Mouse (Mus musculus) activated CD4-positive, CD25-positive, alpha-beta regulatory T cell, adult 4 months (primary cell): ENCODE results near the gene Arhgap35. TPM values are rescaled to one million over a fixed set of nuclear protein-coding genes. Genes with fewer than 3 reads are reported as not detected.
"Not testable (repeated sequence)": the region's sequence is repeated elsewhere in the genome, so short reads cannot be mapped to it uniquely, and the experiment has no call there.

Source experiments
- ATAC-seq: one replicate; pipeline ENCODE4 v1.8.0; 2017
- polyA plus RNA-seq, 2 experiments: library from polyadenylated mRNA; unstranded; fragments of 100-300 nt; shearing (Covaris generic); gene quantifications; one replicate each; pipeline ENCODE4 v1.2.1; 2017

The Arhgap35 gene
- polyA plus RNA-seq: 1 to 10 TPM; 2.1 to 2.2 TPM

DNA sequence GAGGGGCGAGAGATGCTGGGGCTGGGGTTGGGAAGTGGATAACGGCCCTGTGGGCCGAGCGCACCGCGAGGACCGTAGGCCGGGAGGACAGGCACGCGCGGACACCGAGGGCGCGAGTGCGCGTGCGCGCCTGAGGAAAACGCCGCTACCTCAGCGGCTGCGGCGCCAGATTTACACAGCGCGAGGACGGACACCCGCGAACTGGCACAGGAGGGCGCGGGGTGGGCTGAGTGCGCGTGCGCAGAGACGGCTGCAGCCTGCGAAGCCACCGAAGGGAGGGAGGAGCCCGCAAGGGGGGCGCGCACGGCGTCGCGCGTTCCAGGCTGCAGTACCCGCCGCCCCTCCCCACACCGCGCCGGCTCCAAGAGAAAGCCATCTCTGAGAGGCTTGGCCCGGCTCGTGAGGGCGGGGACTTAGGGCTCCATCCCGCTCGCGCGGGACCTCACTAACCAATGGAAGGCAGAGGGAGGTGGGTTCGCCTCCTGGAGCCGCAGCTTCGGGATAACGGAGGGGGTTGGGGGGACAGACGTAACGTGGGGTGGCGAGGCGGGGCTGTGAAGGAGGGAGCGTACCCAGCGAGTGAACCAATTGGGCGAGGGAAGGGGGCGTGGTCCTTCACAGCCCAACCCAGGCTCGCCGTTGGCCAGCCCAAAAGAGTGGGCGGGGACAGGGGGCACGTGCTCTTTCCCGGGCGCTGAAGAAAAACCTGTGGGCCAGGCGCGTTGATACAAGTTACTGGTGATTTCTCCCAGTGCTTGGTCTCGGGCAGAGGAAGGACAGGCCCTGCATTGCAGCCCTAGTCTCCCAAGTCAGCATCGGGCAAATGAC lies at the start of gene Arhgap35:
TSS of gene Arhgap35 (minus strand) at position 106 of the 828 bp plus-strand sequence.
- peak; percentile 80 for ATAC-seq

- peak; percentile 41 for ATAC-seq
Observed at GRCm38 (mm10) chr7:16644260-16644659, 29.5 kb upstream of the Arhgap35 start.

DNA sequence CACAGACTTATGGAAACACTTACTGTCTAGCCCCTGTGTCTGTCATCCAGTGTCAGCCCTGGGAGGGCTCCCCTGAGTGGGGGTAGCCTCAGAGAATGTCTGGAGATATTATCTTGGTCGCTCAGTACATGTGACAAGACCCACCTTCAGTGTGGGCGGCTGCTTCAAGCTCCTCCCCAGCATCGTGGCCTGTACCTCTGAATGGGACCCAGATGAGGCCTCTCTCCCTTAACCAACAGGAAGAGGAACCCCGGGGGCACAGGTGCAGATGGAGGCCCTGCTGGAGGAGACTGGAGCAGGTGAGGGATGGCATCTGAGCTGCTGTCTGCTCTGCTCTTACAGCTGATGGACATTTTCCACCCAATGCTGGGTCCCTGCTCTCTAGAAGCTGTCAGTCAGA lies 28.3 kb upstream of the Arhgap35 start:
- ATAC-seq: peak; percentile 85

DNA sequence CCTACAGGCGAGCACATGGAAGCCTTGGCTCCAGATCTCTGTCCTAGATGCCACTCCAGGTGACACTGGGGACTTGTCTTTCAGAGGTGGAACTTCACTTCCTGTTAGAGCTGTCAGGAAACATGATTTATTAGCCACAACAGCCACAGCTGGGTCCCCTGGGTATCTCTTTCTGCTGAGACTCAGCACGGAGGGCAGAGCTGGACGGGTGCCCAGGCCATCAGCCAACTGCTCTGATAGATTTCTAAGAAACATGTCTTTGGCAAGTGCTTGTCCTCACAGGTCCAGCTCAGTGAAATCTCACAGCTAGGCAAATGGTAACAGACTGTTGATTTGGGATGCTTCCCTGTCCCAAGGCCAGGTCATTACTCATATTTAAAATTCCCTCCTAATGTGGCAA lies 24.2 kb upstream of the Arhgap35 start:
- no peak for ATAC-seq

GRCm38 (mm10) chr7:16635116-16635515 lies 20.3 kb upstream of the Arhgap35 start:
- ATAC-seq: no peak

DNA sequence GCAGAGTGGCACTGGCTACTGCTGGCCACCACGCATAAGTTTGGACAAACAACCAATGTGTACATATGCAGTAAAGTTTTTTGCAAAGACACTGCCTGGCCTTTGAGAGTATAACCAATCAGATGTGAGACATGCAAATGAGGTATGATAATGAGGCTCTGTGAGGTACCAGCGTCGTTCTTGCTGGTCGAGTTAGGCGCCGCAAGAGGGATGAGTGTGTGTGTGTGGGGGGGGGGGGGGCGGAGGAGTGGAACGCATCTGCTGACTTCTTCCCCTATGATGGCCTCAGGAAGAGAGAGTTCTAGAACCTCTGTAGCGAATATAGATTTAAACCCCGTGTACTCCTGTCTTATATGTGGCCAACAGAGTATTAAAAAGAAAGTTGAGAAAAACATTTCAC lies 19.1 kb upstream of the Arhgap35 start:
- peak; percentile 86 for ATAC-seq

DNA sequence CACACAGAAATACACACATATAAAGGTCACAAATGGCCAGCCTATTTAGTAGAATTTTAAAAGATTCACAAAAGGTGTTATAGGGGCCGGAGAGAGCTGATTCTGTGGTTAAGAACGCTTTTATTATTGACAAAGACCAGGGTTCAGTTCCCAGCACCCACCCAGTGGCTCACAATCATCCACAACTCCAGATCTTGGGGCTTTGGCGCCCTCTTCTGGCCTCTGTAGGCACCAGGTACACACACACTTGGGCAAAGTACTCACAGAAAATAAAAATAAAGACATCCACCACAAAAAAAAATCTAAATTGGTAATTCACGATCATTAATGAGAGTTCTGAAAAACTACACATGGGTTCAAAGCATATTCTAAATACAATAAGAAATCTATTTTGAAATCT lies 17.1 kb upstream of the Arhgap35 start:
- ATAC-seq: no peak

GRCm38 (mm10) chr7:16631025-16631424 lies 16.2 kb upstream of the Arhgap35 start:
- no peak for ATAC-seq

DNA sequence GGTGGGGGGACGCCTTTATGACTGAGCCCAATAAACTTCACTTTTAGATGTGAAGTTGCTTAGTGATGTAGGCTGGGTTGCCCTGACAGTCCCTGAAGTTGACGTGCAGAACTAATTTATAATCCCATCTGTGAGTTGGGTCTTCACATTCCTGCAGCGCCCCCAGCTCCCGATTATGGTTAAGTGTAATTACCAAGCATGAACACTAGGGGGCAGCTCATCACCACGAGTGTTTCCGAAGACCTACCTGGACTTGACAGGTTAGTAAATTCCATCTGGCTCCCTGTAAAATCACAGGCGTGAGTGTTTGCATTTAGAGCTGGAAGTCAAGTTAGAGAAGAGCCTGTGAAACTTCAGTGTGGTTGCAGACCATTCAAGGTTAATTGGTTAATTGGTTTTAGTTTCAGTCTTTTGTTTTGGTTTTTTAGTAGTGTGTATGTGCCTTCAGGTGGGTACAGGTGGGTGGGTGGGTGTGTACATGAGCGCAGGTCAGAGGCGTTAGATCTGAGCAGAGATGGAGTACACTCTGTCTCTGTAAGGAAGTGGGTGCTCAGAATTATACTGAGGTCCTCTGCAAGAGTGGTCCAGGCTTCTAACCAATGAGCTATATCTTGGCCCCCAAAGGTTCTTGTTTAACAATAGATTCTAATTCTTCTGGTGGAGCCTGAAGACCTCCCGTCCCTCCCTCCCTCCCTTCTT lies 15.0 kb upstream of the Arhgap35 start:
- ATAC-seq: no peak

GRCm38 (mm10) chr7:16628096-16628771 lies 13.4 kb upstream of the Arhgap35 start:
- ATAC-seq: peak; percentile 72

- ATAC-seq: no peak
Observed at GRCm38 (mm10) chr7:16623687-16624086, 8.9 kb upstream of the Arhgap35 start.

- ATAC-seq: no peak
Observed at GRCm38 (mm10) chr7:16623131-16623530, 8.3 kb upstream of the Arhgap35 start.

- ATAC-seq: no peak
Observed at GRCm38 (mm10) chr7:16621066-16621622, 6.4 kb upstream of the Arhgap35 start.

GRCm38 (mm10) chr7:16618661-16619211 lies 3.9 kb upstream of the Arhgap35 start:
- no peak for ATAC-seq

DNA sequence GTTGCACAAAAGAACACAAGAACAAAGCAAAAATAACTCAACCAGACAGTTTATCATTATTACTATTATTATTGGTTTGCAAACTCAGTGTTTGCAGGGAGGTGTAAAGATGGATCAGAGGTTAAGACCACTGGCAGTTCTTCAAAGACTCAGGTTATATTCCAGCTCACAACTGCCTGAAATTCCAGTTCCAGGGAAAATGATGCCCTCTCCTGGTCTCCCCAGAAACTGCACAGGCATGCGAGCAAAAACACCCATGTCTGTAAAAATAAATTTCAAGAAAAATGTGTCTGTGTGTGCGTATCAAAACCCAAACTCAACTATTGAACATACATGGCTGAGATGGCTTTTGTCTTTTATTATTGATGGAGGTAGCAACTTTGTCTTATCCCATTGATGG lies 2.3 kb upstream of the Arhgap35 start:
- no peak for ATAC-seq

- ATAC-seq: peak; percentile 22
Observed at GRCm38 (mm10) chr7:16614171-16614887, 464 bp downstream of the Arhgap35 start.

- no peak for ATAC-seq
Observed at GRCm38 (mm10) chr7:16613461-16614170, 1.2 kb downstream of the Arhgap35 start.

GRCm38 (mm10) chr7:16610345-16610744 lies 4.4 kb downstream of the Arhgap35 start:
- no peak for ATAC-seq

DNA sequence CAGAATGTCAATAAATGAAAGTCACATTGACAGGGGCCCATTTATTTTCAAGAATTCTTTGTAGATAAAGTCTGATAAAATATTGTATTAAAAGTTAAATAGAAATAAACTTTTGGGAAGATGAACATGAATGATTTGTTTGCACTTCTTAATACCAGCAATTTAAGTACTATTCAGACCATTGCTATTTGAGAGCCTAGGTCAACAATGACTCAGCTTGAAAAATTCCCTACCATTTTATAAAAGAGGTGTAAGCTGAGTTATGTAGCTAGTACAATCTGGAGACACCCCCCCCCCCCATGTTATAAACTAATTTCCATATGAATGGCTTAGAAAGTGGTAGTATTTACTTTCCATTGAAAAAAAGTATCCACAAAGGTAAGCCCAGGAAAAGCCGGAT lies 5.8 kb downstream of the Arhgap35 start:
- ATAC-seq: no peak

DNA sequence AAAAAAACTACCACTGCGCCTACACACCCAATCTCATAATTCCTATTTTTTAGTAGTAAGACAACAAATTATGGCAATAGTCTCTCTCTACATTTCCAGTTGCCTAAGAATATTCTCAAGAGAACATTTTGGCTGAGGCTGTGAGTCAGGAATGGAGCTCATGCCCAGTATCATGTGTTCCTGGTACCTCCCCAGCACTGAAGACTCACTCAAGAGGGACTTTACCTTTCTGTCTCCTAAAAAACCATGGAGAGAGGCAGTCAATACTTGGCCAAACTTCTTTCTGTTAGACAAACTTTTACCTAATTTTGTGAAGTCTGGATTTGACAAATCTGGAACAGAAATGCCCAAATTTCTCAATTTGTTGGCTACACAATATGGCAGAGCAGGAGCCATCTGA lies 6.7 kb downstream of the Arhgap35 start:
- ATAC-seq: no peak

DNA sequence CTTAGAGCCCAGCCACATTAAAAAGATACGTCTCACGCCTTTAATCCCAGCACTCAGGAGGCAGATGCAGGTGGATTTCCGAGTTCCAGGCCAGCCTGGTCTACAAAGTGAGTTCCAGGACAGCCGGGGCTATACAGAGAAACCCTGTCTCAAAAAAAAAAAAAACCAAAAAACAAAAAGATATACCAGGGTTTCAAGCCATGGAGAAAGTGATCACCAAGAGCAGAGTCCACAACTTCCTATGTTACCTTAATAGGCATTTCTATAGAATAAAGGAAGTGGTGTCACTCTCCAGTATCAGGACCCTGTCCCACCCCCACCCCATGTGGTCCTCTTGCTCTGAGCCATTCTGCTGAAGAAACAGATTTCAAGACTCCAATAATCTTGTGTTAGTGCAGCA lies 8.0 kb downstream of the Arhgap35 start:
- ATAC-seq: not testable (repeated sequence)
